Mouse (Mus musculus): ENCODE measurements around the gene Slpi.

The Slpi gene

GRCm38 (mm10) chr2:164389020-164389419, at the start of gene Slpi:
Gene Slpi (minus strand): TSS chr2:164389095.
- DNase-seq (ENCODE audit: low read depth, low spot score) = no peak

- no peak for DNase-seq (ENCODE audit: low read depth, low spot score)
These were observed 49.4 kb upstream of the Slpi start for GRCm38 (mm10) chr2:164438257-164438656.

- DNase-seq (ENCODE audit: low read depth, low spot score) = no peak
These were observed 48.8 kb upstream of the Slpi start for GRCm38 (mm10) chr2:164437710-164438109.

- DNase-seq (ENCODE audit: low read depth, low spot score) = no peak
These were observed 48.1 kb upstream of the Slpi start for GRCm38 (mm10) chr2:164436961-164437360.

- no peak for DNase-seq (ENCODE audit: low read depth, low spot score)
These were observed 47.5 kb upstream of the Slpi start for GRCm38 (mm10) chr2:164436215-164436913.

- no peak for DNase-seq (ENCODE audit: low read depth, low spot score)
These were observed 46.6 kb upstream of the Slpi start for GRCm38 (mm10) chr2:164435216-164436090.

- DNase-seq (ENCODE audit: low read depth, low spot score) = no peak
These were observed 45.8 kb upstream of the Slpi start for GRCm38 (mm10) chr2:164434681-164435080.

GRCm38 (mm10) chr2:164433278-164433895, 44.5 kb upstream of the Slpi start:
- no peak for DNase-seq (ENCODE audit: low read depth, low spot score)

GRCm38 (mm10) chr2:164432541-164433191, 43.8 kb upstream of the Slpi start:
- DNase-seq (ENCODE audit: low read depth, low spot score) = no peak

- no peak for DNase-seq (ENCODE audit: low read depth, low spot score)
These were observed 43.0 kb upstream of the Slpi start for GRCm38 (mm10) chr2:164431676-164432465.

GRCm38 (mm10) chr2:164430697-164431096, 41.8 kb upstream of the Slpi start:
- no peak for DNase-seq (ENCODE audit: low read depth, low spot score)

- no peak for DNase-seq (ENCODE audit: low read depth, low spot score)
These were observed 41.2 kb upstream of the Slpi start for GRCm38 (mm10) chr2:164429881-164430615.

- no peak for DNase-seq (ENCODE audit: low read depth, low spot score)
These were observed 39.6 kb upstream of the Slpi start for GRCm38 (mm10) chr2:164428451-164428850.

- DNase-seq (ENCODE audit: low read depth, low spot score) = peak; percentile 56
These were observed 38.1 kb upstream of the Slpi start for GRCm38 (mm10) chr2:164426952-164427351.

- peak; percentile 39 for DNase-seq (ENCODE audit: low read depth, low spot score)
These were observed 37.2 kb upstream of the Slpi start for GRCm38 (mm10) chr2:164426121-164426520.

GRCm38 (mm10) chr2:164425401-164425800, 36.5 kb upstream of the Slpi start:
- DNase-seq (ENCODE audit: low read depth, low spot score) = no peak

GRCm38 (mm10) chr2:164424406-164424805, 35.5 kb upstream of the Slpi start:
- DNase-seq (ENCODE audit: low read depth, low spot score) = no peak

- DNase-seq (ENCODE audit: low read depth, low spot score) = no peak
These were observed 34.6 kb upstream of the Slpi start for GRCm38 (mm10) chr2:164423464-164423863.

- DNase-seq (ENCODE audit: low read depth, low spot score) = no peak
These were observed 33.9 kb upstream of the Slpi start for GRCm38 (mm10) chr2:164422675-164423393.

GRCm38 (mm10) chr2:164421979-164422378, 33.1 kb upstream of the Slpi start:
- DNase-seq (ENCODE audit: low read depth, low spot score) = no peak
